Mouse (Mus musculus) kidney, embryonic 14.5 days (tissue): ENCODE results near the gene Aldh4a1. TPM values are rescaled to one million over a fixed set of nuclear protein-coding genes. Genes with fewer than 3 reads are reported as not detected.
A peak's percentile ranks its signal among the peaks of the same experiment; 100 is the strongest.

ENCODE experiments used
- ATAC-seq: fragments of 200-750 bp; cut with Nextera tagmentation; 2 replicates; pipeline ENCODE4 v1.8.0; 2017; ENCODE audit warnings: moderate number of reproducible peaks, mild to moderate bottlenecking, moderate TSS enrichment, moderate library complexity; ENCODE audit not compliant: low FRiP score, low TSS enrichment
- H3K27ac ChIP-seq: fragments of 300-500 bp; sonication (generic); 2 replicates; pipeline ENCODE4 v1.5.1; 2014; ENCODE audit warnings: low read depth, mild to moderate bottlenecking, low read length, moderate library complexity, mixed read lengths
- H3K27me3 ChIP-seq: fragments of 300-500 bp; sonication (generic); 2 replicates; pipeline ENCODE4 v1.6.1; 2014; ENCODE audit warnings: mild to moderate bottlenecking, low read length; ENCODE audit not compliant: control insufficient read depth, insufficient read depth
- H3K36me3 ChIP-seq: fragments of 300-500 bp; sonication (generic); 2 replicates; pipeline ENCODE4 v1.6.1; 2014; ENCODE audit warnings: low read length, mixed read lengths; ENCODE audit not compliant: control insufficient read depth, insufficient read depth
- H3K4me1 ChIP-seq: fragments of 300-500 bp; sonication (generic); 2 replicates; pipeline ENCODE4 v1.6.1; 2014; ENCODE audit warnings: low read length, mixed read lengths; ENCODE audit not compliant: control insufficient read depth, insufficient read depth
- H3K4me2 ChIP-seq: fragments of 300-500 bp; sonication (generic); replicated peaks from 2 replicates; pipeline ENCODE4 v1.6.1; 2014; ENCODE audit warnings: low read depth, mild to moderate bottlenecking, low read length
- H3K4me3 ChIP-seq: fragments of 300-500 bp; sonication (generic); 2 replicates; pipeline ENCODE4 v1.5.1; 2014; ENCODE audit warnings: mild to moderate bottlenecking, low read length
- H3K9ac ChIP-seq: fragments of 300-500 bp; sonication (generic); 2 replicates; pipeline ENCODE4 v1.6.1; 2014; ENCODE audit warnings: low read depth, mild to moderate bottlenecking, low read length, moderate library complexity
- H3K9me3 ChIP-seq: fragments of 300-500 bp; sonication (generic); 2 replicates; pipeline ENCODE4 v1.6.1; 2016; ENCODE audit warnings: low read length; ENCODE audit not compliant: control insufficient read depth
- WGBS: fragments of 180-500 bp; shearing (Covaris S2); extraction: QIAGEN DNeasy Blood & Tissue Kit; methylation state at CpG from one replicate; pipeline ENCODE4 v1.1.7; 2014; 5-methylcytosine and 5-hydroxymethylcytosine counted together
- polyA plus RNA-seq: library from polyadenylated mRNA; unstranded; fragments of >200 nt; fragmentation: Nextera tagmentation; extraction: Ambion mirVana; gene quantifications from 2 replicates; pipeline ENCODE4 v1.2.1, GENCODE M21; 2014

The Aldh4a1 gene
- polyA plus RNA-seq, 1 experiment from 2014 or later: 37.3 TPM

- ATAC-seq: no peak
- Histone ChIP-seq H3K9me3 (no peaks in the 10 kb centered on the region), H3K4me1 (peaks cover 17% of the 10 kb centered on the region), H3K27me3 (no peaks in the 10 kb centered on the region), H3K36me3 (no peaks in the 10 kb centered on the region; the same call in 1 of the 2 replicates), H3K4me3 (no peak overlapping the region), H3K27ac (no peak overlapping the region), H3K9ac (no peak overlapping the region), H3K4me2 (no peak overlapping the region)
- 95% methylated on average over 11 of the region's 11 CpGs for WGBS
These were observed 4.7 kb downstream of the Aldh4a1 start for GRCm38 (mm10) chr4:139627361-139627760.

- H3K27me3 ChIP-seq: no peaks in the 10 kb centered on the region
- H3K4me2 ChIP-seq: no peak overlapping the region
- no peak overlapping the region for H3K27ac ChIP-seq
- H3K36me3 ChIP-seq: no peaks in the 10 kb centered on the region; the same call in 1 of the 2 replicates
- H3K9ac ChIP-seq: no peak overlapping the region
- no peak for ATAC-seq
- H3K9me3 ChIP-seq: no peaks in the 10 kb centered on the region
- H3K4me1 ChIP-seq: peaks cover 2% of the 10 kb centered on the region; the same call in 1 of the 2 replicates
- no peak overlapping the region for H3K4me3 ChIP-seq
- 70% methylated on average over 10 of the region's 10 CpGs for WGBS
These were observed 7.5 kb downstream of the Aldh4a1 start for GRCm38 (mm10) chr4:139630171-139630570.

GRCm38 (mm10) chr4:139631141-139631540 lies 8.5 kb downstream of the Aldh4a1 start:
- ATAC-seq: no peak
- H3K4me1 ChIP-seq: peaks cover 2% of the 10 kb centered on the region; the same call in 1 of the 2 replicates
- no peaks in the 10 kb centered on the region for H3K9me3 ChIP-seq
- H3K27ac ChIP-seq: no peak overlapping the region
- peaks cover 4% of the 10 kb centered on the region; the same call in 1 of the 2 replicates for H3K36me3 ChIP-seq
- no peak overlapping the region for H3K4me3 ChIP-seq
- H3K9ac ChIP-seq: no peak overlapping the region
- 62% methylated on average over 5 of the region's 5 CpGs for WGBS
- no peak overlapping the region for H3K4me2 ChIP-seq
- no peaks in the 10 kb centered on the region for H3K27me3 ChIP-seq

- Histone ChIP-seq H3K27me3 (no peaks in the 10 kb centered on the region), H3K4me1 (peaks cover 2% of the 10 kb centered on the region; the same call in 1 of the 2 replicates), H3K27ac (no peak overlapping the region), H3K4me3 (no peak overlapping the region), H3K4me2 (no peak overlapping the region), H3K9me3 (no peaks in the 10 kb centered on the region), H3K9ac (no peak overlapping the region), H3K36me3 (peaks cover 4% of the 10 kb centered on the region; the same call in 1 of the 2 replicates)
- ATAC-seq: no peak
- WGBS: 93% methylated on average over 7 of the region's 7 CpGs
These were observed 9.0 kb downstream of the Aldh4a1 start for GRCm38 (mm10) chr4:139631569-139632253.

- Histone ChIP-seq H3K4me3 (no peak overlapping the region), H3K36me3 (peaks cover 7% of the 10 kb centered on the region; the same call in 1 of the 2 replicates), H3K27ac (no peak overlapping the region), H3K4me2 (no peak overlapping the region), H3K4me1 (peaks cover 2% of the 10 kb centered on the region; the same call in 1 of the 2 replicates), H3K27me3 (0 out of 2 replicates have a peak, but pooled peaks cover 3% of the 10 kb centered on the region), H3K9me3 (no peaks in the 10 kb centered on the region), H3K9ac (no peak overlapping the region)
- ATAC-seq: no peak
- WGBS: 75% methylated on average over 10 of the region's 10 CpGs
These were observed 9.6 kb downstream of the Aldh4a1 start for GRCm38 (mm10) chr4:139632254-139632580.

- H3K27ac ChIP-seq: no peak overlapping the region
- H3K9ac ChIP-seq: no peak overlapping the region
- no peak overlapping the region for H3K4me3 ChIP-seq
- 31% methylated on average over 7 of the region's 7 CpGs for WGBS
- H3K4me1 ChIP-seq: peaks cover 30% of the 10 kb centered on the region
- H3K9me3 ChIP-seq: no peaks in the 10 kb centered on the region
- peaks cover 7% of the 10 kb centered on the region; the same call in 1 of the 2 replicates for H3K36me3 ChIP-seq
- H3K4me2 ChIP-seq: no peak overlapping the region
- no peak for ATAC-seq
- H3K27me3 ChIP-seq: peaks cover 3% of the 10 kb centered on the region; the same call in 1 of the 2 replicates
These were observed 13.7 kb downstream of the Aldh4a1 start for GRCm38 (mm10) chr4:139636373-139636772.

GRCm38 (mm10) chr4:139637847-139638246 lies 15.2 kb downstream of the Aldh4a1 start:
- peaks cover 44% of the 10 kb centered on the region for H3K4me1 ChIP-seq
- peaks cover 7% of the 10 kb centered on the region; the same call in 1 of the 2 replicates for H3K36me3 ChIP-seq
- ATAC-seq: no peak
- H3K27ac ChIP-seq: no peak overlapping the region
- WGBS: 91% methylated on average over 9 of the region's 9 CpGs
- H3K9ac ChIP-seq: no peak overlapping the region
- peaks cover 17% of the 10 kb centered on the region for H3K27me3 ChIP-seq
- no peak overlapping the region for H3K4me3 ChIP-seq
- no peaks in the 10 kb centered on the region for H3K9me3 ChIP-seq
- no peak overlapping the region for H3K4me2 ChIP-seq

GRCm38 (mm10) chr4:139638356-139638755 lies 15.7 kb downstream of the Aldh4a1 start:
- Histone ChIP-seq H3K9me3 (no peaks in the 10 kb centered on the region), H3K9ac (no peak overlapping the region), H3K27ac (no peak overlapping the region), H3K36me3 (peaks cover 7% of the 10 kb centered on the region; the same call in 1 of the 2 replicates), H3K27me3 (peaks cover 22% of the 10 kb centered on the region), H3K4me2 (no peak overlapping the region), H3K4me1 (peaks cover 44% of the 10 kb centered on the region), H3K4me3 (no peak overlapping the region)
- WGBS: 76% methylated on average over 16 of the region's 16 CpGs
- ATAC-seq: no peak

- peak overlapping the region; percentile 34; the same call in 1 of the 2 replicates for H3K9ac ChIP-seq
These were observed 17.1 kb downstream of the Aldh4a1 start for GRCm38 (mm10) chr4:139639801-139640200.

More at GRCm38 (mm10) chr4:139639801-139640200, 17.1 kb downstream of the Aldh4a1 start:
- 11% methylated on average over 12 of the region's 12 CpGs for WGBS
- Histone ChIP-seq H3K9me3 (no peaks in the 10 kb centered on the region), H3K4me1 (peaks cover 44% of the 10 kb centered on the region), H3K27me3 (peaks cover 25% of the 10 kb centered on the region), H3K36me3 (peaks cover 11% of the 10 kb centered on the region; the same call in 1 of the 2 replicates), H3K4me3 (no peak overlapping the region), H3K27ac (0 out of 2 replicates have a peak overlapping the region, but pooled peaks have one; percentile 11), H3K4me2 (0 out of 2 replicates have a peak overlapping the region, but pooled peaks have one; percentile 10)
- peak; percentile 48 for ATAC-seq
